Mouse (Mus musculus) embryonic stem cell, embryonic (primary cell): ENCODE measurements around the gene Tab1.

Experiments used
- CTCF ChIA-PET, 4 experiments: fragments of 300-600 bp in 2 of 4; fragments of 350-600 bp in 2 of 4; sonication (Branson Sonifier 250); formaldehyde crosslinking; loops; one replicate each; lab custom pipeline; 2022; ENCODE audit warnings: inconsistent platforms in 2 of 4; lab: Charles Lee
- POLR2A ChIA-PET, 4 experiments: fragments of 300-600 bp in 2 of 4; fragments of 350-600 bp in 2 of 4; sonication (Branson Sonifier 250); formaldehyde crosslinking; loops; one replicate each; lab custom pipeline; 2022; ENCODE audit warnings: antibody characterized with exemption in 4 of 4, inconsistent platforms in 1 of 4; lab: Charles Lee

Gene Tab1

DNA sequence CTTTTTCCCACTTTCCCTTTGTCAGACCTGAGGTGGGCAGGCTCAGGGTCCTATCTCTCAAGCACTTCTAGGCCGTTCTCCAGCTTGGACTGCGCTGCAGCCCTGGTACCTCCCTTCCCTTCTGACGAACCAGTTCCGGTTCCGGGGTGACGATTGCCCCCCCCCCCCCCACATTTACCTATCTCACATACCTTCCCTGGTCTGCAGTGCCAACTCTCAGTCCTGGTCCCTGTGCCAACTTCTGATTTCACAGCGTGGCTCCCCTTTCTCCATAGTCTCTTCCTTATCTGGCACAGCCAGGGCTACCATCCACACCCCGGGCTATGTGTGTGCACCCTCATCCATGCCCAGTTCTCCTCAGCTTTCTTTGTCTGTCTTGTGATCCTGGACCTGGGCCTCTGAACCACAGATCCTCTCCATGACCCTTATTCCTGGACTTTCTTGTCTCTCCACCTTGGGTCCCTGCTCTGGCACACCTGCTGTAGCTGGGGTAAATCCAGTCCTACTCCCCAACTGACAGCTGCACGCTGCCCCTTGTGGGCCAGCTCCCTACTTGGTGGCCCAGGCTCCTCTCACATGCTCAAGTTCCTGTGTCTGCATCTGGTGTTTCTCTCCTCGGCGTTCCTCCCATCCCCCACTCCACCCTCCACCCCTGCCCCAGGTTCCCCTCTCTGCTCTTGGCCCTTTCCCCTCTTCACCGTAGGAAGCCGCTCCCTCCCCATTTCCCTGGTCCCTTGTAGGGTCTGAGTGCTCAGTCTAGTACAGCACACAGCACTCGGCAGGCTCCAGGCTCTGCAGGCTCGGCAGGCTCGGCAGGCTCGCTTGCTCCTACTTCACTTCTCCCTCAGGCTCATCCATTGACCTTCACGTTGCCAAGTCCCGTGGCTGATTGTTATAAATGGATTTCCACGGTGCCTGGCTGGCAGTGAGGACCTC, 35.7 kb upstream of the Tab1 start:
- ChIA-PET CTCF (interaction anchor here (0.7 to 8.4 kb wide), 6 partner anchors 9 to 18 kb away, joined by 3 to 76 read pairs (median 5); no protein-coding TSS in a partner anchor), POLR2A (interaction anchor here (0.6 to 33.8 kb wide), 32 partner anchors 8 to 252 kb away, joined by 3 to 1070 read pairs (median 4); partner anchors contain the start of genes Atf4 (in 3 of the 4), Cbx7 (in 1 of the 4) and Mief1 (in 1 of the 4))

DNA sequence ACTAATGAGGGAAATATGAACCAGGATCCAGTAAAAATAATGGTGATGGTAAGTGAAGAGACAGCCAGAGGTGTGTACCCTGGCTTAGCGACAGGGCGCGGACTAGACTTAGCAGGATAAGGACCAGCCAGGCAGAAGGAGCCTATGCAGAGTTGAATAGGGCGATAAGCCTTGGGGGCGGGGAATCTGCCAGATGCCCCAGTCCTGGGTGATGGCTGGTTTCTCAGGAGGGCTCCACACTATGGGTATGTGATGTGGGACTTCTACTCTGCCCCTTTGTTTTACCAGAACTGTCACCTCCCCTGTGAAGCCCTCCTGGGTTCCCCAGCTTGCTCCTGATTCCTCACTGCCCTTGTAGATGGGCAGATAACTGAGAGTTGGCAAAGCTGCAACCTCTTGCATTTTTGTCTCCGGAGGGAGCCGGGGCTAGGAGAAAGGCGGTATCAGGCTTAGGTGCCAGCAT, 34.9 kb upstream of the Tab1 start:
- ChIA-PET CTCF (interaction anchor here in 2 of 4 experiments (1.2 to 8.4 kb wide), 3 partner anchors 8 to 9 kb away, joined by 3 to 76 read pairs (median 7); no protein-coding TSS in a partner anchor), POLR2A (interaction anchor here in 3 of 4 experiments (1.3 to 33.8 kb wide), 17 partner anchors 6 to 251 kb away, joined by 3 to 1070 read pairs (median 17); partner anchors contain the start of genes Atf4 (in 2 of the 3), Rpl3 (in 2 of the 3) and Syngr1 (in 2 of the 3))

DNA sequence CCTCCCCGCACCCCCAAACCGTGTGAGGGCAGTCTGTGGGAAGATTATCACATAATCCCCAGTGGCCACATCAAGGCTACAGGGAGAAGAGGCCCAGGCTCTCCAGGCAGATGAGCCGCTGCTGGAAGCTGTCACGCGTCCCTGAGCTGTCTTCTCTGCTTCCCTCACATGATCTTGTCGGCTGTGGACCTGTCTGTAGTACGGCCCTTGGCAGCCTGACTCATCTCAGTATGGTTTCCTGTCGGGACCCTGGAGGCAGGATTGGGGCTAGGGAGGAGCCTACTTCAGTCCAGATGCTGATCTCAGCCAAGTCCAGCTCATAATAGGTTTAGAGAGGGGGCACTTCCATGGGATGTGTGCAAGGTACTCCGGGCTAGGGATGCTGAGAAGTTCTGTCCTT, 34.1 kb upstream of the Tab1 start:
- POLR2A ChIA-PET: interaction anchor here in 3 of 4 experiments (0.6 to 33.8 kb wide), 30 partner anchors 0 to 408 kb away, joined by 3 to 1070 read pairs (median 6); partner anchors contain the start of genes Rpl3 (in 3 of the 3), Syngr1 (in 3 of the 3), Atf4 (in 2 of the 3) and Mief1 (in 2 of the 3)
- CTCF ChIA-PET: interaction anchor here (0.5 to 4.0 kb wide), 11 partner anchors 8 to 644 kb away, joined by 3 to 24 read pairs (median 3); partner anchors contain the start of genes Mief1 (in 1 of the 4), Rpl3 (in 1 of the 4) and Syngr1 (in 1 of the 4)

DNA sequence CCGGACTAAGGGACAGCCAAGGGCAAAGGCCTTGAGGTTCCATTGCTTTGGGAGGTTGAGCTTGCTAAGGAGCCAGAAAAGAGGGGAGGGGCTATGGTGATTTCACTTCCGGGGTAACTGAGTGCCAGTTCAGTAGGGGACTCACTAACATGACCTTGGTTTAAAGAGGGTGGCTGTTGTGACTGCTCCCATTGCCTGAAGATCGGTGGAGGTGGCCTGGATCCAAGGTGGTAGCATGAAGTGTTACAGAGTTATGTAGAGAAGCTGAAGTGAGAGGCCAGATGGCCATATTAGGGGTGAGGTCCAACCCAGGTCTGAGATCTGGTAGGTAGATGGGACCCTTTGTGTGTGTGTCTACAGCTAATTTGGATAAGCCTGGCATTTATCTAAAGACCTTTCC, 33.5 kb upstream of the Tab1 start:
- CTCF ChIA-PET: interaction anchor here in 3 of 4 experiments (0.5 to 4.0 kb wide), 12 partner anchors 8 to 645 kb away, joined by 3 to 24 read pairs (median 3); partner anchors contain the start of genes Mief1 (in 1 of the 3), Rpl3 (in 1 of the 3), Syngr1 (in 1 of the 3) and Tab1 (in 1 of the 3)
- POLR2A ChIA-PET: interaction anchor here (0.6 to 33.8 kb wide), 42 partner anchors 1 to 848 kb away, joined by 3 to 1070 read pairs (median 5); partner anchors contain the start of genes Rpl3 (in 3 of the 4), Syngr1 (in 3 of the 4), Atf4 (in 2 of the 4) and Mief1 (in 2 of the 4)

DNA sequence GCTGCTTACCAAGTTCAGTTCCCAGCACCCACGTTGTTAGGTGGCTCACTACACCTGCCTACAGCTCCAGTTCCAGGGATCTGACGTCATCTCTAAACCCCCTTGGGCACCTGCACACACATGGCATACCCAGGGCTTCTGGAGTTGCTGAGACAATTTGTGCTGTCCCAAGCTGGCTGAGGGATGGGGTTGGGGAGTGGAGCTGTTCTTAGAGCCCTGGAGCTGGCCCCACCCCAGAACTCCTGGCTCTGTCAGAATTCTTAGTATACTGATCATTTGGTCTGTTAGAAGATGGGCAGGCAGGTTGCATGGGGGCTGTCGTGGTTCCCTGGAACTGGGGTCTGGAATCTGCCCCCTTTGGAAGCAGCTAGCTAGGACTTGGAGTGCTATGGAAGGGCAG, 32.7 kb upstream of the Tab1 start:
- CTCF ChIA-PET: interaction anchor here in 2 of 4 experiments (0.8 to 4.0 kb wide), 6 partner anchors 9 to 160 kb away, joined by 3 to 24 read pairs (median 6); partner anchors contain the start of genes Rpl3 (in 1 of the 2), Syngr1 (in 1 of the 2) and Tab1 (in 1 of the 2)
- POLR2A ChIA-PET: interaction anchor here (0.5 to 33.8 kb wide), 36 partner anchors 1 to 410 kb away, joined by 3 to 1070 read pairs (median 4); partner anchors contain the start of genes Rpl3 (in 3 of the 4), Syngr1 (in 3 of the 4), Atf4 (in 2 of the 4) and Tab1 (in 2 of the 4)

DNA sequence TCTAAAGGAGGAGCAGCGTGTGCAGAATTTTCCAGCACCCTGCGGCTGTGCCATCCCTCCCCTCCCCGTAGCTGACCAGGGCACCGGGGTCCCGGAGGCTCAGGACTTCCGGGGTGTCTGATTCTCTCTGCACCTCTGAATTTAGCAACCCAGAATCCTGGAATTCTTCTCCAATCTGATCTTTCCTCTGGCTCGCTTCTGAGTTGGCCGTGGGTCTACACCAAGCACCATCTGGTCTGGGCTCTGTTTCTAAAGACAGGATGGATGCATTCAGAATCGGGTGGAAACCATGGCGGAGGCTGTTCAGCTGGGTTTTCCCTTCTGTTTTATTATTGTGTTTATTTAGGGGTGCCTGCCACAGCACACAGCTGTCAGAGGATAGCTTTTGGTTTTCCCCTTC, 32.1 kb upstream of the Tab1 start:
- POLR2A ChIA-PET: interaction anchor here (0.5 to 33.8 kb wide), 24 partner anchors 2 to 390 kb away, joined by 3 to 1070 read pairs (median 10); partner anchors contain the start of genes Rpl3 (in 3 of the 4), Syngr1 (in 3 of the 4), Atf4 (in 2 of the 4) and Mief1 (in 2 of the 4)
- CTCF ChIA-PET: interaction anchor here in 2 of 4 experiments (0.6 to 4.0 kb wide), 3 partner anchors 10 to 123 kb away, joined by 3 to 24 read pairs (median 12); partner anchors contain the start of genes Rpl3 (in 1 of the 2) and Syngr1 (in 1 of the 2)

DNA sequence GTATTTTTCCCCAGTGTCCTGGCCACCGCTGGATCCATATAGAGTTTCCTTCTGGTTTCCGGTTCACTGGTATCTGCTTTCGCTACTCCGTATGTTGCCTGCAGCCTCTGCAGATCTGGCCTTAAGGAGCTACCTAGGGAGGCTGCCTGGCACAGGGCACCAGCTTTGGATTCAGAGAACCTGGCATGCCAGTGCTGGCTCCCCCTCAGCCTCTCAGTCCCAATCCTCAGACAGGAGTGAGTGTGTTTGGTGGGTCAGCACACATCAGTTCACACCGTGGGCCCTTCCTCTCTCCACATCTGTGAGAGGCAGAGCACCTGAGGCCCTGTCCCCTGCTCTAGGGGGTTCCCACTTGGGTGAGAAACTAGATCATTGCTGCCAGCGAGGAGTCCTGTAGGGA, 31.4 kb upstream of the Tab1 start:
- ChIA-PET CTCF (interaction anchor here in 2 of 4 experiments (0.6 to 4.0 kb wide), 5 partner anchors 11 to 1277 kb away, joined by 3 to 24 read pairs (median 4); partner anchors contain the start of genes Rpl3 (in 1 of the 2) and Syngr1 (in 1 of the 2)), POLR2A (interaction anchor here (0.5 to 33.8 kb wide), 19 partner anchors 3 to 754 kb away, joined by 3 to 1070 read pairs (median 12); partner anchors contain the start of genes Rpl3 (in 3 of the 4), Syngr1 (in 3 of the 4), Atf4 (in 2 of the 4) and Mief1 (in 2 of the 4))

DNA sequence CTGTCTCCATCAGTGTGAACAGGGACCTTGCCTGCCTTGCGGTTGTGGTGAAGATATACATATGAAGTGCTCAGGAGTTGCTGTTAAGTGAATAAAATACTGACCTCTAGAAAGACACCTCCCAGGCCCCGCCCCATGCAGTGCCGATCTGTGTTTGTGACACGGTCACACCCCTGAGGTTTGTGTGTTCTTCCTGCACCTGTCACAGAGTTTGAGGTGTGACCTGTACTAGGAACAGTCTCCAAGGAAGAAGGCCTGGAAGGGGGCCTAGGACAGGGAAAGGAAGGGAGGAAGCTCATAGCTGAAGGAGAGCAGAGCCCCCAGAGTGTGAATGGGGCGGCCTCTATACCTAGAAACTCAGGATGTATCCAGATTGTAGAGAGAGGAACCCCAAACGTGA, 30.4 kb upstream of the Tab1 start:
- ChIA-PET POLR2A (interaction anchor here (0.5 to 33.8 kb wide), 17 partner anchors 4 to 198 kb away, joined by 3 to 1070 read pairs (median 12); partner anchors contain the start of genes Syngr1 (in 3 of the 4), Atf4 (in 2 of the 4), Rpl3 (in 2 of the 4) and Mief1 (in 1 of the 4)), CTCF (interaction anchor here in 2 of 4 experiments (1.2 to 4.0 kb wide), 3 partner anchors 12 to 158 kb away, joined by 3 to 24 read pairs (median 4); partner anchors contain the start of genes Rpl3 (in 1 of the 2) and Syngr1 (in 1 of the 2))

DNA sequence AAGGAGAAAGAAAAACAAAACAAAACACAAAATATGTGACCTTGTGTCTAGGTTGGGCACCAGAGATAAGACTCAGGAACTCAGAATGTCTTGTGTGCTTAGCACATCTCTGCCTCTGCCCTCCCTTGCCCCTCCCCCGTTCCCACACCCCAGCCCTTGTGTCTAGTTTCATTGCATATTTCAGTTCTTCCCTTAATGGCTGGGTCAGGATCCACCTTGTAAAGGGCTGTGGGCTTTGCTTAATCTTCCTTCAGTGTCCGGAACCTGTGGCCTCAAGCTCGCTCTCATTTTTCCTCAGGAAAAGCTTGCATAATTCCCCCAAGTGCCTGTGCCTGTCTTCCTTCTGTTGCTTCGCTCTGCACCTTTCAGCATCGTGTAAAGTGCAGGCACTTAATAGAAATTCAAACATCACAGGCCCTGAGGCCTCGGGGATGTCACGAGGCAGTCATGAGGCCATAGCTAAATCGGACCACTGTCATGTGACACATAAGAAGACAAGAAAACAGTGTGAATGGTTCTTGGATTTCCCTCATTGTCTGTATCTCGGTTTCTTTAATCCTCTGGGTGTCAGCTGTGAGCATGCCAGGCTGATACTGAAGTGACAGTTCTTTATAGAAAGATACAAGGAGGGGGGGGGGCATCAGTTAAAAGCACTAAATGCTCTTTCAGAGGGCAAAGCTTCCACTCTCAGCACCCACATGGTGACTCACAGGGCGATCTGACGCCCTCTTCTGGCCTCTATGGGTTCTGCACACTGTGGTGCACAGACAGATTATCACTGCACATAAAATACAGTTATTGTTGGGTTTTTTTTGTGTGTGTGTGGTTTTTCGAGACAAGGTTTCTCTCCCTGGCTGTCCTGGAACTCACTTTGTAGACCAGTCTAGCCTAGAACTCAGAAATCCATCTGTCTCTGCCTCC, 27.2 kb upstream of the Tab1 start:
- ChIA-PET POLR2A (interaction anchor here (0.6 to 33.8 kb wide), 69 partner anchors 7 to 513 kb away, joined by 3 to 1070 read pairs (median 4); partner anchors contain the start of genes Atf4 (in 3 of the 4), Rpl3 (in 3 of the 4), Syngr1 (in 3 of the 4) and Mief1 (in 2 of the 4)), CTCF (interaction anchor here (0.6 to 5.8 kb wide), 30 partner anchors 9 to 1422 kb away, joined by 3 to 76 read pairs (median 4); partner anchors contain the start of genes Syngr1 (in 3 of the 4), Cbx7 (in 1 of the 4), Rpl3 (in 1 of the 4) and Tab1 (in 1 of the 4))

DNA sequence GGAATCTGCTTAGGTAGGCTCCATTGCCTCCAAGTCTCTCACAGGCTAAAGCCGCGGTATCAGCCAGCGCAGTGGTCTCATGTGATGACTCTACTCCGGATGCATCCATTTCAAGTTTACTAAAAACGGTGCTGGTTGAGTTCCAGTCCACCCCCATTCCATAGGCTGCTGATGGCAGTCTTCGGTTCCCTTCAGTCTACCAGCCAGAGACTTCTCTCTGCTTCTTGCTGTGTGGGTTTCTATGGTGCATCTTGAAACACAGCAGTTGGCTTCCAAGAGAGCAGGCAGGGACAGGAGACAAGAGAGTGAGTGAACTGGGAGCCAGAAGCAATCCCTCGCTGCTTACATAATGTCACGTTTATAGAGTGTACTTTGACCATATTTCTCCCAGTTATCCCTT, 25.8 kb upstream of the Tab1 start:
- POLR2A ChIA-PET: interaction anchor here (0.6 to 33.8 kb wide), 50 partner anchors 6 to 426 kb away, joined by 3 to 1070 read pairs (median 7); partner anchors contain the start of genes Atf4 (in 3 of the 4), Syngr1 (in 3 of the 4), Cbx7 (in 2 of the 4) and Mief1 (in 2 of the 4)
- CTCF ChIA-PET: interaction anchor here (0.5 to 5.8 kb wide), 32 partner anchors 8 to 315 kb away, joined by 3 to 76 read pairs (median 5); partner anchors contain the start of genes Rpl3 (in 2 of the 4), Syngr1 (in 2 of the 4), Tab1 (in 2 of the 4) and Mgat3 (in 1 of the 4)

DNA sequence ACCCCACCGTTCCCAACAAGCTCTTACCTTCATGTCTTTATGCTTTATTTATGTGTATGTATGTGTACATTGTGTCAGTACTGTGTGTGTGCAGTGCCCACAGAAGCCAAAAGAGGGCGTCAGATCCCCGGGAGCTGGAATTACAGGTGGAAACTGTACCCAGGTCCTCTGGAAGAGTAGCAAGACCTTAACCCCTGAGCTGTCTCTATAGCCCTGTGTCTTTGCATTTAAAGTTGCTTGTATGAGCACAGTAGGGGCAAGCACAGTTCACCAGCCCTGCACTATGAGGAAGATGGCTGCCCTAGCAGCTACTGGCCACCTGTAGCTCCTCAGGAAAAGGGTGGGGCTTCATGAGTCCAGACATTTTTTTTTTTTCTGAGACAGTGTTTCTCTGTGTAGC, 25.4 kb upstream of the Tab1 start:
- POLR2A ChIA-PET: interaction anchor here (0.5 to 33.8 kb wide), 54 partner anchors 5 to 1265 kb away, joined by 3 to 1070 read pairs (median 6); partner anchors contain the start of genes Atf4 (in 3 of the 4), Mief1 (in 3 of the 4), Syngr1 (in 3 of the 4) and Cbx7 (in 2 of the 4)
- CTCF ChIA-PET: interaction anchor here (0.5 to 5.8 kb wide), 41 partner anchors 8 to 315 kb away, joined by 3 to 76 read pairs (median 4); partner anchors contain the start of genes Rpl3 (in 2 of the 4), Syngr1 (in 2 of the 4), Tab1 (in 2 of the 4) and Atf4 (in 1 of the 4)

DNA sequence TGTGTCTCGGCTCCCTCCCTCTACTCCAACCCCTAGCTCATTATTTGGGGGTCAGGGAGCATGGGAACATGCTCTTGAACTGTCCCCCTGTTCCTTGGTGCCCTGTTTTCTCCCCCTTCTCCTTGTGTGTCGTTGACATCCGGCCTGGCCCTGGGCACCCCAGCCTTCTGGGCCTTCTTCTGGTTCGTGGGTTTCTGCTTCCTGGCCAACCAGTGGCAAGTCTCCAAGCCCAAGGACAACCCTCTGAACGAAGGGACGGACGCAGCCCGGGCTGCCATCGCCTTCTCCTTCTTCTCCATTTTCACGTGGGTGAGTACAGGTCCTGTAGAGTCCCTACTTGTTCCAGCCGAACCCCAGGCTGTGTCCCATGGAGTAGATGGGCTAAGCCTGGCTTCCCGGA, 21.5 kb upstream of the Tab1 start:
- CTCF ChIA-PET: interaction anchor here in 2 of 4 experiments (0.8 to 4.3 kb wide), 3 partner anchors 22 to 127 kb away, joined by 3 to 24 read pairs (median 10); no protein-coding TSS in a partner anchor
- POLR2A ChIA-PET: interaction anchor here in 3 of 4 experiments (0.6 to 33.8 kb wide), 19 partner anchors 1 to 1982 kb away, joined by 3 to 1070 read pairs (median 5); partner anchors contain the start of genes Syngr1 (in 3 of the 3), Atf4 (in 2 of the 3), Rpl3 (in 2 of the 3) and Mief1 (in 1 of the 3)

DNA sequence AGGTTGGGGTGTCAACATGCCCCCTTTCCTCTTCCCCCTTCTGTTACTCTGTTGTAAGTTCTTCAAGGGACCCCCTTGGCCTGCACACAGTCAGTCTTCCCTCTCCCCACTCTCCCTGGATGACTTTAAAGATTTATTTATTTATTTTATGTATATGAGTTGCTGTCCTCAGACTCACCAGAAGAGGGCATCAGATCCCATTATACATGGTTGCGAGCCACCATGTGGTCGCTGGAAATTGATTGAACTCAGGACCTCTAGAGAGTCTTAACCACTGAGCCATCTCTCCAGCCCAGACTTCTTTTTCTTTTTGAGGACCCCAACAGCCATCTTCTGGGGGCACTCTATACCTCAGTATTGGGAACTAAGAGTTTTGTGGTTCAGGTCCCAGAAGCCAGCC, 20.4 kb upstream of the Tab1 start:
- POLR2A ChIA-PET: interaction anchor here (0.5 to 33.8 kb wide), 32 partner anchors 8 to 1129 kb away, joined by 3 to 1070 read pairs (median 4); partner anchors contain the start of genes Atf4 (in 2 of the 4), Rpl3 (in 2 of the 4), Syngr1 (in 2 of the 4) and Tab1 (in 2 of the 4)
- CTCF ChIA-PET: interaction anchor here in 3 of 4 experiments (0.6 to 4.3 kb wide), 17 partner anchors 11 to 276 kb away, joined by 3 to 24 read pairs (median 4); partner anchors contain the start of gene Syngr1 (in 1 of the 3)

DNA sequence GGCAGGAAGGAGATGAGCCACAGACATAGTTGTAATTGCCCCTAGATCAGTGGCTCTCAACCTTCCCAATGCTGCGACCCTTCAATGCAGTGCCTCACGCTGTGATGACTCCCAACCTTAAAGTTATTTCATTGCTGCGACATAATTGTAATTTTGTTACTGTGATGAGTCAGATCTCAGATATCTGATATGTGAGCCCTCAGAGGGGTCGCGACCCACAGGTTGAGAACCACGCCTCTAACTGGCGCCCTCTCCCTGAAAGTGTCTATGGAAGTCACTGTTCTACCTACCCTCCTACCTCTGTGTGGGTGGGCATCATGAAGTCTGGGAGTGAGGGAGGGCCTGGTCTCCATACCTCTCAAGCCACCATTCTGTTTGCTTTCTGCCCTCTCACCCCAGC, 18.5 kb upstream of the Tab1 start:
- POLR2A ChIA-PET: interaction anchor here (0.7 to 33.8 kb wide), 45 partner anchors 9 to 596 kb away, joined by 3 to 1070 read pairs (median 7); partner anchors contain the start of genes Atf4 (in 3 of the 4), Rpl3 (in 3 of the 4), Syngr1 (in 2 of the 4) and Tab1 (in 2 of the 4)
- CTCF ChIA-PET: interaction anchor here in 3 of 4 experiments (0.5 to 3.6 kb wide), 11 partner anchors 8 to 559 kb away, joined by 3 to 23 read pairs (median 6); partner anchors contain the start of genes Mief1 (in 1 of the 3) and Syngr1 (in 1 of the 3)
